Comparison of ENCODE assay signal across 10 mouse cellular contexts in the genomic region with DNA sequence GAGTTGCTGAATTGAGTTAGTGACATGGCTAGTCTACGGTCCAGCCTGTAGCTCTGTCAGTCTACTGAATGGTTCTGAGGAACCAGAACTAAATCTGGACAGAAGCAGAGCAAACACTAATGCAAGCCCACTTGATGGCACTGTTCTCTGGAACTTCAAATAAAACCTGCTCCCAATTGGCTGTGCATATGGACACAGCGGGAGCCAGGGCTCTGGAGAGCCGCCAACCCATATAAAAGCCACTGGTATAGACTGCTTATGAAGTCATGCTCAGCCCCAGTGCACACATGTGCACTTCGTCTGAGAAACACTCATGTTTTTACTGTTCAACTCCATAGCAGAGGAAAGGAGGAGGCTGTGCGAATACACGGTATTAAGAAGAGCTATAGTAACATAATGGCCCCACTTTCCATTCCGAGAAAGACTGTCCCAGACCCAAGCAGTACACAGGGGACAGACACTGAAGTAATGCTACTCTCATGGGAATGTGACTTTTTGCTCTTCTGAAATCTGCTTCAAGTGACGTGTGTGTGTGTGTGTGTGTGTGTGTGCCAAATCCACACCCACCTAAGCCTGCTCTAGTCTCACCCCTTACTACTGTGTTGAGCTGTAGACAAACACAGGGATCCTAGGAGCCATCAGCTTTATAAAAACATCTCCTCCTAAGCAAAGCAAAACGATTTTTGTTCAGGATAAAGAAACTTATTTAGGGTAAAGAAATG. TPM values are rescaled to one million over a fixed set of nuclear protein-coding genes. Genes with fewer than 3 reads are reported as not detected.
DNase-seq lines count a peak whose midpoint lies in the region; ATAC-seq and TF ChIP-seq lines count a peak whose summit lies in the region.
"Had no signal": no experiment of that assay in that cellular context is flagged by ENCODE, and none has a peak within 500 bp of the region (broad histone marks: within the 10 kb centered on the region; RNA-seq: fewer than 3 reads in every experiment).

No protein-coding gene starts in this region.

- peak; percentile 28; the same call in 1 of the 2 replicates for TF ChIP-seq CTCF in heart, adult 2 months (IDR thresholded peaks at IDR 0.05)
- peak; percentile 36 for TF ChIP-seq CTCF in forebrain, postnatal 0 days (IDR thresholded peaks at IDR 0.05; ENCODE audit: low read depth)

- no peak for TF ChIP-seq EP300 in heart, adult 2 months (IDR thresholded peaks at IDR 0.05; ENCODE audit: insufficient read depth, low read depth, low read length)

- DNase-seq in heart, adult 2 months, result no peak
- DNase-seq in midbrain, embryonic 11.5 days (ENCODE audit: low spot score, missing footprints), result peak; percentile 79
- peak; percentile 52 for DNase-seq in forebrain, postnatal 0 days
- DNase-seq in testis, postnatal 14 days (ENCODE audit: low spot score), result no peak

- no peaks in the 10 kb centered on the region; the same call in 1 of the 2 replicates for H3K36me3 ChIP-seq in heart, adult 2 months (ENCODE audit: control insufficient read depth, insufficient read depth, low read length)
- H3K36me3 ChIP-seq in heart, embryonic 11.5 days (ENCODE audit: control insufficient read depth, insufficient read depth, low read length), result no peaks in the 10 kb centered on the region
- H3K36me3 ChIP-seq in midbrain, embryonic 11.5 days (ENCODE audit: control insufficient read depth, insufficient read depth, low read length), result no peaks in the 10 kb centered on the region
- H3K36me3 ChIP-seq in midbrain, embryonic 16.5 days (ENCODE audit: control insufficient read depth, insufficient read depth, low read length), result peaks cover 8% of the 10 kb centered on the region; the same call in 1 of the 2 replicates
- H3K36me3 ChIP-seq in forebrain, postnatal 0 days (ENCODE audit: insufficient read depth), result peaks cover 15% of the 10 kb centered on the region; the same call in 1 of the 2 replicates
- no peaks in the 10 kb centered on the region for H3K36me3 ChIP-seq in neural tube, embryonic 14.5 days (ENCODE audit: control insufficient read depth, insufficient read depth, low read length)

- H3K9ac ChIP-seq in heart, adult 2 months (ENCODE audit: low read depth, low read length), result no peak overlapping the region
- no peak overlapping the region for H3K9ac ChIP-seq in heart, embryonic 11.5 days (ENCODE audit: low read depth, low read length)
- no peak overlapping the region for H3K9ac ChIP-seq in midbrain, embryonic 11.5 days (ENCODE audit: low read length)
- no peak overlapping the region for H3K9ac ChIP-seq in midbrain, embryonic 16.5 days (ENCODE audit: low read depth, low read length)
- H3K9ac ChIP-seq in forebrain, postnatal 0 days, result no peak overlapping the region
- H3K9ac ChIP-seq in neural tube, embryonic 14.5 days (replicated peaks; ENCODE audit: low read depth, low read length), result no peak overlapping the region

- no peak overlapping the region for H3K27ac ChIP-seq in heart, adult 2 months
- no peak overlapping the region for H3K27ac ChIP-seq in heart, embryonic 11.5 days (ENCODE audit: low read depth, low read length)
- no peak overlapping the region for H3K27ac ChIP-seq in midbrain, embryonic 11.5 days (ENCODE audit: low read depth, low read length)
- H3K27ac ChIP-seq in midbrain, embryonic 16.5 days (ENCODE audit: low read length), result no peak overlapping the region
- H3K27ac ChIP-seq in forebrain, postnatal 0 days (ENCODE audit: low read depth, low read length), result no peak overlapping the region
- H3K27ac ChIP-seq in neural tube, embryonic 14.5 days (ENCODE audit: low read depth, low read length), result no peak overlapping the region

- TF ChIP-seq POLR2A in heart, adult 2 months (IDR thresholded peaks at IDR 0.05; ENCODE audit: insufficient read depth, low read depth, low read length), result no peak

- peaks cover 1% of the 10 kb centered on the region; the same call in 1 of the 2 replicates for H3K4me1 ChIP-seq in heart, adult 2 months (ENCODE audit: control insufficient read depth, insufficient read depth, low read length)
- H3K4me1 ChIP-seq in heart, embryonic 11.5 days (ENCODE audit: control insufficient read depth, insufficient read depth, low read length), result no peaks in the 10 kb centered on the region
- no peaks in the 10 kb centered on the region for H3K4me1 ChIP-seq in midbrain, embryonic 11.5 days (ENCODE audit: control insufficient read depth, insufficient read depth, low read length)
- no peaks in the 10 kb centered on the region for H3K4me1 ChIP-seq in midbrain, embryonic 16.5 days (ENCODE audit: control insufficient read depth, insufficient read depth, low read length)
- no peaks in the 10 kb centered on the region for H3K4me1 ChIP-seq in forebrain, postnatal 0 days (ENCODE audit: insufficient read depth)
- H3K4me1 ChIP-seq in neural tube, embryonic 14.5 days (ENCODE audit: control insufficient read depth, insufficient read depth, low read length), result no peaks in the 10 kb centered on the region
- H3K4me1 ChIP-seq: megakaryocyte, embryonic 14.5 days had no signal

- no peaks in the 10 kb centered on the region for H3K27me3 ChIP-seq in heart, adult 2 months (ENCODE audit: control insufficient read depth, insufficient read depth, low read length)
- H3K27me3 ChIP-seq in heart, embryonic 11.5 days (ENCODE audit: control insufficient read depth, insufficient read depth, low read length), result no peaks in the 10 kb centered on the region
- no peaks in the 10 kb centered on the region for H3K27me3 ChIP-seq in midbrain, embryonic 11.5 days (ENCODE audit: control insufficient read depth, insufficient read depth, low read length)
- H3K27me3 ChIP-seq in midbrain, embryonic 16.5 days (ENCODE audit: control insufficient read depth, insufficient read depth, low read depth, low read length), result no peaks in the 10 kb centered on the region
- no peaks in the 10 kb centered on the region for H3K27me3 ChIP-seq in forebrain, postnatal 0 days (ENCODE audit: insufficient read depth, low read length)
- no peaks in the 10 kb centered on the region for H3K27me3 ChIP-seq in neural tube, embryonic 14.5 days (ENCODE audit: control insufficient read depth, insufficient read depth, low read length)
- H3K27me3 ChIP-seq: megakaryocyte, embryonic 14.5 days had no signal

- no peaks in the 10 kb centered on the region for H3K79me2 ChIP-seq in heart, adult 2 months (replicated peaks; ENCODE audit: control insufficient read depth, insufficient read depth, low read length)

- H3K4me3 ChIP-seq in heart, adult 2 months, result no peak overlapping the region
- no peak overlapping the region for H3K4me3 ChIP-seq in heart, embryonic 11.5 days (ENCODE audit: low read depth, low read length)
- H3K4me3 ChIP-seq in midbrain, embryonic 11.5 days (ENCODE audit: low read depth, low read length), result no peak overlapping the region
- H3K4me3 ChIP-seq in midbrain, embryonic 16.5 days (ENCODE audit: low read depth, low read length), result no peak overlapping the region
- no peak overlapping the region for H3K4me3 ChIP-seq in forebrain, postnatal 0 days (ENCODE audit: low read depth, low read length)
- H3K4me3 ChIP-seq in neural tube, embryonic 14.5 days (ENCODE audit: low read depth, low read length), result no peak overlapping the region
- H3K4me3 ChIP-seq: megakaryocyte, embryonic 14.5 days had no signal

- no peak for ATAC-seq in heart, embryonic 11.5 days (replicated peaks; ENCODE audit: insufficient number of reproducible peaks, low FRiP score, low TSS enrichment)
- ATAC-seq in midbrain, embryonic 11.5 days (ENCODE audit: low FRiP score), result no peak
- no peak for ATAC-seq in midbrain, embryonic 16.5 days
- peak; percentile 56 for ATAC-seq in forebrain, postnatal 0 days
- peak; percentile 56; the same call in 1 of the 2 replicates for ATAC-seq in neural tube, embryonic 14.5 days (ENCODE audit: low read depth)
- no peak for ATAC-seq in inflammation-experienced regulatory T-cells, adult 6 months

- no peaks in the 10 kb centered on the region for H3K9me3 ChIP-seq in heart, embryonic 11.5 days (replicated peaks; ENCODE audit: control insufficient read depth, low read length)
- no peaks in the 10 kb centered on the region for H3K9me3 ChIP-seq in midbrain, embryonic 11.5 days (ENCODE audit: control insufficient read depth, low read length)
- no peaks in the 10 kb centered on the region for H3K9me3 ChIP-seq in midbrain, embryonic 16.5 days (replicated peaks; ENCODE audit: control insufficient read depth, low read length, poor library complexity, severe bottlenecking)
- no peaks in the 10 kb centered on the region for H3K9me3 ChIP-seq in forebrain, postnatal 0 days (ENCODE audit: low read length)
- H3K9me3 ChIP-seq in neural tube, embryonic 14.5 days (ENCODE audit: control insufficient read depth, low read length), result no peaks in the 10 kb centered on the region
- H3K9me3 ChIP-seq: megakaryocyte, embryonic 14.5 days had no signal

- H3K4me2 ChIP-seq in heart, embryonic 11.5 days, result no peak overlapping the region
- no peak overlapping the region for H3K4me2 ChIP-seq in midbrain, embryonic 11.5 days
- H3K4me2 ChIP-seq in midbrain, embryonic 16.5 days (ENCODE audit: low read length), result no peak overlapping the region
- H3K4me2 ChIP-seq in forebrain, postnatal 0 days (ENCODE audit: low read depth), result no peak overlapping the region
- H3K4me2 ChIP-seq in neural tube, embryonic 14.5 days (ENCODE audit: low read depth, low read length), result no peak overlapping the region

- intact Hi-C loops in heart, adult 2 months (cut with DNase I), result loop anchor here (5.0 kb wide), 1 partner anchor 145 kb away; no protein-coding TSS in a partner anchor

- whole genome bisulfite sequencing in heart, adult 2 months, result 76% methylated on average over 9 of the region's 9 CpGs
- WGBS in heart, embryonic 11.5 days (ENCODE audit: insufficient replicate concordance), result 86% methylated on average over 9 of the region's 9 CpGs
- 88% methylated on average over 9 of the region's 9 CpGs for WGBS in midbrain, embryonic 11.5 days
- WGBS in midbrain, embryonic 16.5 days, result 74% methylated on average over 9 of the region's 9 CpGs
- WGBS in forebrain, postnatal 0 days, result 62% methylated on average over 9 of the region's 9 CpGs
- 66% methylated on average over 9 of the region's 9 CpGs for WGBS in neural tube, embryonic 14.5 days

RNA-seq across cellular contexts. Expression of a gene that starts 28.8 kb away (rescaled TPM):
- not detected for total RNA-seq in heart, adult 2 months (2021)
- polyA plus RNA-seq in heart, adult 2 months (2012; rRNA removed), result not detected in 2 replicates
- polyA plus RNA-seq in heart, embryonic 11.5 days (2014; fragmentation: Nextera tagmentation; extraction: Ambion mirVana), result not detected in 2 replicates
- polyA plus RNA-seq in midbrain, embryonic 11.5 days (2014; fragmentation: Nextera tagmentation; extraction: Ambion mirVana), result not detected in 2 replicates
- not detected in 2 replicates for polyA plus RNA-seq in midbrain, embryonic 16.5 days (2015; fragmentation: Nextera tagmentation; extraction: Ambion mirVana)
- not detected in 2 replicates for total RNA-seq in forebrain, postnatal 0 days (2014; rRNA removed)
- 0.21 TPM in 1 of 2 replicates, not detected in the other for polyA plus RNA-seq in forebrain, postnatal 0 days (2015; fragmentation: Nextera tagmentation; extraction: Ambion mirVana)
- polyA plus RNA-seq in neural tube, embryonic 14.5 days (2014; fragmentation: Nextera tagmentation; extraction: Ambion mirVana), result not detected in 2 replicates
- under 1 TPM in 1 of 3 experiments, not detected in 2; 0.43 TPM for polyA plus RNA-seq in inflammation-experienced regulatory T-cells, adult 6 months (2017; shearing (Covaris generic))
- polyA plus RNA-seq: heart, embryonic 14.5 days had no signal

Comparison
In these comparisons a context has a peak if more than half of its experiments do, and no peak if none do; other contexts are left out.
1. DNase-seq: peak in midbrain, embryonic 11.5 days (single experiment) and forebrain, postnatal 0 days (single experiment); none in heart, adult 2 months (0 of 2) and testis, postnatal 14 days (single experiment).
2. ATAC-seq: peak in forebrain, postnatal 0 days (single experiment) and neural tube, embryonic 14.5 days (single experiment); none in heart, embryonic 11.5 days (single experiment), midbrain, embryonic 11.5 days (single experiment), midbrain, embryonic 16.5 days (single experiment) and inflammation-experienced regulatory T-cells, adult 6 months (single experiment).